In genomic region chr2:7509463-7509862, GRCm38 (mm10) we compare ENCODE assay signal across 8 mouse cellular contexts. TPM values are rescaled to one million over a fixed set of nuclear protein-coding genes. Genes with fewer than 3 reads are reported as not detected.
DNase-seq lines count a peak whose midpoint lies in the region; ATAC-seq and TF ChIP-seq lines count a peak whose summit lies in the region.
"Not testable (repeated sequence)": the region's sequence is repeated elsewhere in the genome, so short reads cannot be mapped to it uniquely, and the experiment has no call there.

Gene Celf2, minus strand, starts transcription at chr2:7509563.

- not testable (repeated sequence) for H3K4me2 ChIP-seq in CH12.LX (ENCODE audit: insufficient read depth, low read depth, poor library complexity, severe bottlenecking); heart, embryonic 16.5 days (ENCODE audit: low read depth, low read length); intestine, embryonic 16.5 days (ENCODE audit: low read depth, low read length)

- WGBS in heart, embryonic 16.5 days = 85% methylated on average over 9 of the region's 9 CpGs
- WGBS in intestine, embryonic 16.5 days = 93% methylated on average over 9 of the region's 9 CpGs
- 85% methylated on average over 9 of the region's 9 CpGs for WGBS in macrophage (ENCODE audit: missing documents)

- H3K79me2 ChIP-seq in CH12.LX (replicated peaks; ENCODE audit: control insufficient read depth, extremely low read depth, insufficient read depth, poor library complexity, severe bottlenecking); macrophage (ENCODE audit: inconsistent target): not testable (repeated sequence)

- dilution Hi-C loops in CH12.LX (cut with MboI; ENCODE audit: extremely low pct_ligation_motif_present, extremely low pct_unique_long_range_greater_than_20kb, low sequenced_read_pairs) = not testable (repeated sequence)

- intact Hi-C loops in left cerebral cortex, postnatal 25 days (cut with DNase I) = not testable (repeated sequence)

- DNase-seq in CH12.LX (ENCODE audit: extremely low read depth); gastrocnemius, adult 18-20 months (ENCODE audit: low spot score); left cerebral cortex, postnatal 25 days (ENCODE audit: low spot score in 2 of 2): not testable (repeated sequence)

- not testable (repeated sequence) for H3K9ac ChIP-seq in CH12.LX (ENCODE audit: insufficient read depth, low read depth); heart, embryonic 16.5 days (ENCODE audit: low read length); intestine, embryonic 16.5 days (ENCODE audit: low read depth, low read length)

- in situ Hi-C loops in CH12.LX (cut with MboI; ENCODE audit: low pct_ligation_motif_present, low pct_unique_long_range_greater_than_20kb, low sequenced_read_pairs) = not testable (repeated sequence)

- TF ChIP-seq POLR2A in CH12.LX (IDR thresholded peaks at IDR 0.05; ENCODE audit: low read depth, low read length); cortical plate, adult 2 months (IDR thresholded peaks at IDR 0.05; ENCODE audit: extremely low read depth, insufficient read depth, low read length): not testable (repeated sequence)

- not testable (repeated sequence) for H3K27me3 ChIP-seq in CH12.LX (replicated peaks); heart, embryonic 16.5 days (ENCODE audit: control insufficient read depth, insufficient read depth, low read length); intestine, embryonic 16.5 days (replicated peaks; ENCODE audit: control insufficient read depth, insufficient read depth, low read length)

- H3K36me3 ChIP-seq in CH12.LX (replicated peaks in 1 of 2; ENCODE audit: control insufficient read depth in 1 of 2, insufficient read depth in 1 of 2, low read length in 1 of 2); heart, embryonic 16.5 days (ENCODE audit: control insufficient read depth, insufficient read depth); intestine, embryonic 16.5 days (ENCODE audit: control insufficient read depth, insufficient read depth, low read length); macrophage (ENCODE audit: inconsistent target): not testable (repeated sequence)

- not testable (repeated sequence) for TF ChIP-seq RAD21 in CH12.LX (IDR thresholded peaks at IDR 0.05; ENCODE audit: low read depth, low read length)

- not testable (repeated sequence) for H3K9me3 ChIP-seq in CH12.LX (replicated peaks; ENCODE audit: low read length); heart, embryonic 16.5 days (replicated peaks; ENCODE audit: control insufficient read depth, low read length); intestine, embryonic 16.5 days (ENCODE audit: control insufficient read depth, low read length)

- H3K27ac ChIP-seq in CH12.LX (ENCODE audit: insufficient read depth, low read depth); cortical plate, adult 2 months (ENCODE audit: insufficient read depth, low read length); heart, embryonic 16.5 days (ENCODE audit: low read length); intestine, embryonic 16.5 days (ENCODE audit: low read length); macrophage: not testable (repeated sequence)

- ATAC-seq in heart, embryonic 16.5 days (replicated peaks; ENCODE audit: extremely low read depth, insufficient read depth, low FRiP score); intestine, embryonic 16.5 days; neutrophil, adult 5-6 weeks (ENCODE audit: extremely low read depth, insufficient number of reproducible peaks, low FRiP score, poor library complexity, severe bottlenecking): not testable (repeated sequence)

- not testable (repeated sequence) for TF ChIP-seq CTCF in CH12.LX (conservative IDR thresholded peaks at IDR 0.05 in 1 of 2, IDR thresholded peaks at IDR 0.05 in 1 of 2; ENCODE audit: low read depth in 2 of 2, low read length in 2 of 2); cortical plate, adult 2 months (IDR thresholded peaks at IDR 0.05; ENCODE audit: extremely low read depth, insufficient read depth, low read length)

- not testable (repeated sequence) for TF ChIP-seq EP300 in CH12.LX (IDR thresholded peaks at IDR 0.05; ENCODE audit: low read length)

- not testable (repeated sequence) for H3K4me1 ChIP-seq in CH12.LX (ENCODE audit: control insufficient read depth in 1 of 2, insufficient read depth in 2 of 2); cortical plate, adult 2 months (ENCODE audit: control insufficient read depth, insufficient read depth, low read length); heart, embryonic 16.5 days (ENCODE audit: control insufficient read depth, insufficient read depth, low read length); intestine, embryonic 16.5 days (ENCODE audit: control insufficient read depth, insufficient read depth, low read length)

- H3K4me3 ChIP-seq in CH12.LX (replicated peaks in 1 of 3; ENCODE audit: low read depth in 2 of 3, low read length in 2 of 3, poor library complexity in 1 of 3); cortical plate, adult 2 months (ENCODE audit: insufficient read depth, low read length); heart, embryonic 16.5 days (ENCODE audit: low read length); intestine, embryonic 16.5 days (ENCODE audit: low read length); macrophage (ENCODE audit: inconsistent target): not testable (repeated sequence)

RNA-seq across cellular contexts. Expression of gene Celf2, which starts in this region (rescaled TPM):
- total RNA-seq in CH12.LX (2012; rRNA removed) (49.7 and 51.0 TPM in 2 replicates), CH12.LX (2014; rRNA removed) (143 and 152 TPM in 2 replicates)
- polyA plus RNA-seq in CH12.LX (2012; ENCODE audit: insufficient read length, low read depth) (77.0 and 103 TPM in 2 replicates), macrophage (2018) (64.6 to 142 TPM (median 80.2 TPM) in 3 replicates)
- polyA plus RNA-seq in cortical plate, adult 2 months (2012; rRNA removed) = 180 and 181 TPM in 2 replicates
- 10 to 100 TPM; 69.7 to 79.8 TPM for total RNA-seq in gastrocnemius, adult 18-20 months (2021)
- 65.4 and 70.2 TPM in 2 replicates for polyA plus RNA-seq in heart, embryonic 16.5 days (2015; fragmentation: Nextera tagmentation; extraction: Ambion mirVana)
- 33.1 and 35.4 TPM in 2 replicates for polyA plus RNA-seq in intestine, embryonic 16.5 days (2015; fragmentation: Nextera tagmentation; extraction: Ambion mirVana)
- total RNA-seq in left cerebral cortex, postnatal 25 days (2021) = 100 to 1,000 TPM; 424 to 492 TPM
- 100 to 1,000 TPM in 20 of 26 experiments, 10 to 100 TPM in 6; 24.9 to 280 (median 197) TPM for total RNA-seq in macrophage (2018; cell fraction: chromatin; rRNA removed)
- total RNA-seq in macrophage (2018; cell fraction: cytosol; rRNA removed) = 100 to 1,000 TPM in 2 of 26 experiments, 10 to 100 TPM in 24; 60.8 to 104 (median 86.3) TPM
- 100 to 1,000 TPM in 18 of 26 experiments, 10 to 100 TPM in 8; 44.5 to 242 (median 152) TPM for total RNA-seq in macrophage (2018; cell fraction: nucleus; rRNA removed)
- total RNA-seq in neutrophil, adult 5-6 weeks (2017) = 157 and 186 TPM in 2 replicates
